Mouse (Mus musculus): ENCODE measurements at regions not wholly inside any gene's neighbourhood (a gene's known extent, or its start where the extent isn't known, plus 50 kb on each side); places are given as distances from the start of the nearest gene placed in this dataset.
"Not testable (repeated sequence)": the region's sequence is repeated elsewhere in the genome, so short reads cannot be mapped to it uniquely, and the experiment has no call there.

DNA sequence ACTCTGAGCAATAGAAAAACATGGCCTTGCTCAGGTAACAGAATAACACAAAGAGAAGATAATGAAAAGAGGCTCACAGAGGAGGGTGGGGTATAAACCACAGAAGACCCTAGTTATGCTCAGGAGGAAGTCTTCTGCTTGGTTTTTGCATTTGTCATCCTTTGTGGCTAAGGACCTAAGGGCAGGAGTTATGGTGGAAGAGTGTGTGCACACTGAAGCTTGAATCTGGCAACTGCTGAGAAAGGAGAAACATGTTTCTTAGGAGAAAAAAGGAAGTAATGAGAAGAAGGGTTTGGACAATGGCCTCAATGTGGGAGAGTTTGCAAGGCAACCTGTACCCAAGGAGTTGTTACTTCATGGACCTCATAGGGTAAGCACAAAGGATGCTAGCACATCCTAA is 106.8 kb upstream of the Nyap2 start:
- DNase-seq: no peak

DNA sequence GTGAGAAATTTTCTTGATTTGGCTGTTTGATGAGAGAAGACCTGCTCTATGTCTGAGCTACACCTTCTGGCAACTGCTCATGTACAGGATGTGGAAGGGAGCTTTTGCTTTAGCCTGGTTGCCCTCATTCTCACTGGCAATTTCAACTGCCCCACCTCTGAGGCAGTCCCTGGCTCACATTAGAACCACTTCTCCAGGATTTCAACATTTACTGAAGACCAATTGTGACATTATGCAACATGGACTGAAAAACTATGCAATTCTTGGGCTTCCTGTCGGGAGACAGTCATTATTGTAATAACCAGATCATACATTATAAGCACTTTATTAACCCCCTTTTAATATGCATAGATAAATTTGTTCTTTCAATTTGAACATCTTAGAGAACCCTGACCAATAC is 107.6 kb upstream of the Nyap2 start:
- no peak for DNase-seq

DNA sequence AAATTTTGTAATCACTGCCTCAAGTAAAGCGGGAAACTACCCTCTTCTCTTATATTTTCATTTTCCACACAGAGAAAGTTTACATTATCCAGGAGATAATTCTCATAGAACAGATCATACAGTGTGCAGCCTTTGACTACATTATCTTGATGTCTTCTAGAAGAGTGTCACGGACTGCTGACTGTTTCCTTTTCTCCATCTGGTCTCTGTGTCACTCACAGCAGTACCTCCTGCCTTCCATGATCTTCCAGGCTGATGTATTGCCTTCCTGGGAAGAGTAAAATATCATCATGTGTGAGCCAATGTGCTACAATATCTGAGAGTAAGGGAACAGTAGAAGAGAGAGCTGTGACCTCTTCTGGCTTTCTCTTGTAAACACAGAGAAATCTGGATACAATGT is 111.0 kb upstream of the Nyap2 start:
- DNase-seq: no peak

- DNase-seq: no peak
These were observed 112.4 kb upstream of the Nyap2 start for GRCm38 (mm10) chr1:80964376-80964775.

DNA sequence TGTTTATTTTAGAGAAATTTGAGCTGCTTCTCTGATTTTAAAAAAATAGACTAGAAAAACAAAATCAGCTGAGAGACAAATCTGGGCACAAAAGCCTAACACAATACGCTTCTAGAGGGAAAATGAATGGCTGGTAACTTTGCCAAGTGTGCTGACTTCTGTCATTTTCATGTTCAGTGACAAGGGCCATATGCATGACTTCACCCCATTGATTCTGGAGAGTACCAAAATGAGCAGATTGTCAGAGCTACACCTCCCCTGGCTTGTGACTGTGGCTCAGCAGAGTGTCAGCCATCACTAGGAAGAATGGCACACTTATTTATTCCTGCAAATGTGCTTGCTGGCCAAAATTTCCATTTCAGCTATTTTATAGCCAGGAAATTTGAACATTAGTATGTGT is 112.9 kb upstream of the Nyap2 start:
- DNase-seq: no peak

GRCm38 (mm10) chr1:80950406-80950805 is 126.3 kb upstream of the Nyap2 start:
- DNase-seq: peak; percentile 9

DNA sequence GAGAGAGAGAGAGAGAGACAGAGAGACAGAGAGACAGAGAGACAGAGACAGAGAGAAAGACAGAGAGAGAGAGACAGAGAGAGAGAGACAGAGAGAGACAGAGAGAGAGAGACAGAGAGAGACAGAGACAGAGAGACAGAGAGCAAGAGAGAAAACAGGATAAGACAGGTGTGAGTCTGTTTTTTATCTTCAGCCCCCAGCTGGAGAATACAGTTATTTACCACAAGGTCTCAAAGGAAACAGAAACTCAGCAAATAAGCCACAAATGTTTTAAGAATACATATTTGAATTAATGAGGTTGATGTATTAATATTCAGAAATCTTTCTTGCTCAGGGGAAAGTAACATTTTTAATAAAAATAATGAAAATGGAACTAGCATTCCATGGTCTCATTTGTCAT is 130.7 kb upstream of the Nyap2 start:
- DNase-seq: not testable (repeated sequence)

DNA sequence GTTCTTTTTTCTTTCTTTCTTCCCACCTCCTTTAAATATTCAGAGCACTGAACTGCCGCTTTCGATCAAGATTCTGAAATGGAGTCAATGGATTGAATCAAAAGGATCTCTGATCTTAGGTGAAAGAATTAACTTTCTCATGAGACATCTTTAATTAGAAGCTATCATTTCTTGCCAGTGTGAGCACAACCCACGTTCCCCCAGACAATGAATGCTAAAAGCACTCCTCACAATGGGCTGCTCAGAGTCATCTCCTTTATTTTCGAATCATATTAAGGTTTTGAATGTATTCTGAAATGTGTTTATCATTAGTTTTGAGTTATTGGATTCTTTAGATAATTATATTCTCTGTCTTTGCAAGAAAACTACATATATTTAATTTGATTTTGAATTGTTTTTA is 137.4 kb upstream of the Nyap2 start:
- DNase-seq: no peak

DNA sequence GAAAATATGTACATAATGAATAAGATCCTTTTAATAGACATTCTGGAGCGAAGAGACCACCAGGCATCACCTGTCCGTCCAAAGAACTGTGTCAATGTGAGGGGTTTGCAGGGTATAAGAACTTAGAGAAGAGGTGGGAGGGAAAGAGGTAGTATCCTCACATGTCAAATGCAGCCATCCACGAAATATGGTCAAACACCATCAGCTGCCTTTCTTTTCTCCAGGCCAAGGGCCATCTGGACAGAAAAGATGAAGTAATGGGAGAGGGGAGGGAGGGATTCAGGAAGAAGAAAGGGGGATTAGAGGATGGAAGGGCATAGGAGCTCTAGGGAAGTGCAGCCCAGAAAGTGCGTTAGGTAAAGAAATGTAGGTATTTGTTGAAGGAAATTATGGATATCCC is 141.0 kb upstream of the Dock10 start:
- no peak for DNase-seq

- no peak for DNase-seq
These were observed 116.0 kb upstream of the Dock10 start for GRCm38 (mm10) chr1:80874140-80874849.

DNA sequence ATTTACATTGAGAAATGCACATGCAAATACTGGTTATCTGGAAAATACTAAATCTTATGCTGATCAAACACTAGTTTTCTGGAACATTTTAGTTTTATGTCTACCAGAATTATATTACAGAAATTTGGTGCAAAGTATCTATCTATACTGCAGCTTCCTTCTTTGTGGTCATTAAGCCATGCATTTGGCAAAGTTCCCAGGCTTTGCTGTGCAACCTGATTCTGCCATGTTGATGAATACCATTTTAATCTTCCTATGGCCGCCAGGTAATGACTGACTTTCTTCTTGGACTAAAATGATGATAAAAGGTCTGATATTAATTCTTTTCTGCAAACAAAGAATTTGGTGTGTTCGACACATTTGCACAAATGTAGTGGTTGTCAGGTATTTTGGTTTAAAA is 115.3 kb upstream of the Dock10 start:
- no peak for DNase-seq

DNA sequence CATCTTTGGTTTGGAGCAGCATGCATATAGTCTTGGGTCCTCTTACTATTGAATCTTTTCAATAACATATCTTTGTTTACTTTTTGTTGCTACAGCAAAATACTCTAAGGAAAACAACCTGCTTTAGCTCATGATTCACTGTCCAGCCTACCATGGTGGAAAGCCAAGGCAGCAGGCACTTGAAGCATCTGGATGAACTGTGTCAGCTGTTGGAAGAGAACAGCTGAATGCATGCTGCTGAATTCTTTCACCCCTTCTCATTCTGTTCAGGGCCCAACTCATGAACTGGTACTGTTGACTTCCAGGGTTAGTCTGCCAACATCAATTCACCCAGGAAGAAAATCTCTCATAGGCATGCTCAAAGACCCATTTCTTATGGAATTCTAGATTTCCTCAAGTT is 110.5 kb upstream of the Dock10 start:
- no peak for DNase-seq

DNA sequence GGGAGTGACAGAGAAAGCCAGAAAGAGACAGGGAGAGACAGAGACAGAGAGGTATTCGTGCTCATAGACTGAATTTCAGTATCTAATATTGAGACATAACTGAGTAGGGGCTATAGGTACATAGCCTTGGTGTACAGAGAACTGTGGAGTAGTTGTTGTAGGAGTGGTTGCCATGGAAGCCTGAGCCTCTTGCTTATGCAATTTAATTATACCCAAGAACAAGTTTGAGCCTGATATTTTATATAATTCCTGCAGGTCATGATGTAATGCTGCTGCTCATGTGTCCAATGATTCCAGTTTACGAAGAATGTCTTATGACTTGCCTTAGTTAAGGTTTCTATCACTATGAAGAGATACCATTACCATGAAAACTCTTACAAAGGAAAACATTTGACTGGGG is 98.7 kb upstream of the Dock10 start:
- no peak for DNase-seq

DNA sequence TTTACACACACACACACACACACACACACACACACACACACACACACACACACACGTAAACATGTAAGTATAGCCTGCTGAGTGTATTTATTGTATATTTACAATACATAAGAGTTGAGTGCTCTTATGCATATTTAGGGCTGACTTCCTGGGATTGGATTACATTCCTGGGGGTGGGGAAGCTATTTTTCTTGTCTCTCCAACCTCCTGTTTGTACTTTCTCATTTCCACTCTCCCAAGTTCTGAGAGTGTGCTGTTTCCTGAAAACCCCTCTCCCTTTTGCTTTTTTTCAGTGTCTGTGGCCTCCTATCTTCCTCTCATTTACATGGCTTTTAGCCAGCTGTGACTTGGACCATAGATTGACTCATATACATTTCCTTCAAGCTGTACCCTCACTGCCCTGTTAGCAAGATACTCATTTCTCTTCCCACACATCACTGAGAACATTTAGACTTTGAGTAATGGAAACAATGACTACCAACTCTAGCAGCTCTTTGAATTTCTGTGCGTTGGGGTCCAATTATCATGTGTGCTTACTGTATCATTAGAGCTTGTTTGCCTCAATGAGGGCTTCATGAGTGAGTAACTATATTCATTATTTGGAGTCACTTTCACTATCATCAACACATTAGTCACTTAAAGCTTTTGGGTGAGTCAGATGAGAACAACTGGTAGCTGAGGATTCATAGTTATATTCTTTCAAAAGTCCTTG is 96.8 kb upstream of the Dock10 start:
- DNase-seq: no peak

DNA sequence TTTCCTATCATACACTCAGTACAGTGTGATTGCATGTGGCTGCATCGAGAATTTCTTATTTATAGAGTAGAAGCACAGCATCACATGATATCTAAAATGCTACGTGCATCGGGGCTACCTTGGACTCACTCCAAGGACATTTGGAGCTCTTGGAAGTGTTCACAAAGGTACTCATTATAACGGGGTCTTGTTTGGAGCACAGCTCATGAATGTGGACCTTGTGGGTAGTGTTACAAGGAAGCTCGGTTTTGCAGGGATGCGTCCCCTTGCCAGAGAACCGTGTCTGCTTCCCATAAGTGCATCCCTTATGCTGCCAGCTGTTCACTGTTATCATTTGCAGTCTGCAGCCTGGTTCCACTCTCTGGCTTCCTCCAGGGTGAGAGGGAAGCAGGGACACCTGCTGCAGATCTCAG is 96.0 kb upstream of the Dock10 start:
- DNase-seq: peak; percentile 46

- no peak for DNase-seq
These were observed 94.4 kb upstream of the Dock10 start for GRCm38 (mm10) chr1:80852761-80853160.

GRCm38 (mm10) chr1:80830196-80830794 is 72.0 kb upstream of the Dock10 start:
- DNase-seq: no peak

- DNase-seq: no peak
These were observed 68.1 kb upstream of the Dock10 start for GRCm38 (mm10) chr1:80826383-80826782.

DNA sequence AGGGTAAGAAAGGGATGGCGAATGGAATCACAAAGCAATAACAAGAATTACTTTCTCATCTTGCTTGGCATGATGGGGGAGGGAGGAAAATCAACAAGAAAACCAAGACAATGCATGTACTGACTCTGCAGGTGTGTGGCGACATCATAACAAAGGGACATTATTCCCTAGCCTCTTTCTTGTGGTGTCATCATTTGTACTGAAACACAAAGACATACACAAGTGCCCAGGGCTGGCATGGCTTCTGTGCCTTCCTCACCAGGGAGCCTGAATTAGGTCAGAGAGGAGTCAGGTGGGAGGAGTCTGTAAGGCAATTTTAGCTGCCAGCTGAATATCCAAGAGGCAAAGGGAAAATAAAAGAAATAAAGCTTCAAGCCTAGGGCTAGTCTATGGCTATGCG is 65.6 kb upstream of the Dock10 start:
- no peak for DNase-seq

DNA sequence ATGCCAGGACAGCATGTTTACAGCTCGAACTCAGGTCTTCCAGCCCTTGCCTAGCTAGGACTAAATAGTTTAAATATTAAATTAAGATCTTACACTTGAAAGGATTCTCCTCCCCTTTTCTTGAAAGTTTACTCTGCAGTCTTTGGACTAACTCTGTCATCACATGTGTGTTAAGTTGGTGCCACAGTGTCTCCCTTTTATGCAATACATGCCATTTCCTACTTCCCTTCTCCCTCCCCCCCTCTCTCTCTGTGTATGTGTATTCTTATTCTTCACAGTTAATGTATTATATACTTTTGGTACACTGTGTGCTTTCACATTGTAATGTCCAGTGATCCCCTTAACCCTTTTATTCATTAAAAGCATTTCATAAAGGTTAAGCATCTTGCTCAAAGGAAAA is 63.9 kb upstream of the Dock10 start:
- no peak for DNase-seq

- DNase-seq: no peak
These were observed 54.6 kb upstream of the Dock10 start for GRCm38 (mm10) chr1:80812906-80813305.

Measured in right cerebral cortex, postnatal 14 days (tissue).